Mouse (Mus musculus): Measurements from ENCODE around the gene Lrrc4. TPM values are rescaled to one million over a fixed set of nuclear protein-coding genes. Genes with fewer than 3 reads are reported as not detected.
A peak's percentile ranks its signal among the peaks of the same experiment; 100 is the strongest.

Lrrc4 gene
- polyA plus RNA-seq, 1 experiment from 2014 or later = 2.4 TPM

DNA sequence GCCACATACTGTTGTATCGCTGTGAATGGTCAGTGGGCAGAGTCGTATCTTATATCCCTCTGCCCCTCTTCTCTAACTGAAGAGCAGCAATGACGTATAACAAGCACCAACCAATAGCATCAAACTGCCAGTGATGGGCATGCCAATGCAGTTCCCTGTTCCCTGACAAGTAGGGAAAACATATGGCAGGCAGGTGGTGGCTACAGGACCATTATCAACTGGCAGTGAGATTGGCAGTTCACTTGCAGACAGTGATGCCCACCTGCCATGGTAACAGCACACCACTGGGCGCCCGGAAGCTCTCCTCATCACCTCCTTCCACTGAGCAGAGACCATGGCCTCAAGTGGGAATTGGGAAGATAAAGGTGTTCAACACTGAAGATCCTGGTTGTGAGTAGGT lies 175.0 kb downstream of the Lrrc4 start:
- WGBS = 96% methylated on average over 5 of the region's 5 CpGs
- Histone ChIP-seq H3K4me1 (replicated peaks) (peaks cover 7% of the 10 kb centered on the region; the same call in 1 of the 2 replicates), H3K4me3 (no peak overlapping the region), H3K27me3 (ENCODE audit: insufficient read depth, poor library complexity, severe bottlenecking) (no peaks in the 10 kb centered on the region), H3K27ac (no peak overlapping the region), H3K36me3 (peaks cover under 1% of the 10 kb centered on the region; the same call in 1 of the 2 replicates), H3K9me3 (no peaks in the 10 kb centered on the region)
- no peak for DNase-seq (ENCODE audit: low spot score)

DNA sequence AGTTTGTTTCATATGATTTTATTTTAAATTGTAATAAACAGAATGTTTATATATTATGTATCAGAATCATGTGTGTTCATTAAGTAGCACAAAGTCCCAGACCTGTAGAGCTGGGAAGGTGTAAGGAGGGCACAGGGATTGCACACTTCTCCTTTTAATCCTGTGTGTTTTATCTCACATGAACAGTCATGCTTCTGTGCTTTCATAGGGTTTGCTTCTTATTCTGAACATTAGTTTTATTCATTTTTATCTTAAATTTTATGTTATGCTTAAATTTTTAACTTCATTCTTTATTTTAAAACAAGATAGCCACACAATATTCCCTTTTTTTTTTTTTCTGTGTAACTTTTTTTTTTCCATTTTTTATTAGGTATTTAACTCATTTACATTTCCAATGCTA lies 186.3 kb downstream of the Lrrc4 start:
- no peak overlapping the region for H3K27ac ChIP-seq
- no peaks in the 10 kb centered on the region for H3K9me3 ChIP-seq
- DNase-seq (ENCODE audit: low spot score) = no peak
- no peaks in the 10 kb centered on the region for H3K4me1 ChIP-seq (replicated peaks)
- H3K4me3 ChIP-seq = no peak overlapping the region
- no peaks in the 10 kb centered on the region for H3K27me3 ChIP-seq (ENCODE audit: insufficient read depth, poor library complexity, severe bottlenecking)
- no peaks in the 10 kb centered on the region for H3K36me3 ChIP-seq

DNA sequence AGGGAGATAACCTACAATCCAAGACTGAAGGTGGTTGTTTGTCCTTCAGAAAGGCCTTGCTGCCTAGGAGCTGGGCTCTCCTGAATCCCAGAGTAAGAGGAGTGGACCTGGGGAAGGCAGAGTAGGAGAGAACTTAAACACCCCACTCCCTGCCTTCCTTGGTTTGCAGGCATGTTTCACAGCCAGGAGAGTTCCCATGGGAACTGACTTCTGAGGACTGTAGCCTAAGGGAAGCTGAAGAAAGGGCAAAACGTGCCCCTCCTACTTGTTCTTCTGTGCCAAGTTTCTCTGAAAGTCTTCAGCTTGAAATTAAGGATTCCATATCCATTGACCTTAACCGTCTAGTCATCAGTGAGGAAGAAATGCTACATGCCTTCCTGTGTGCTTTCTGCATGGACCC lies 188.6 kb downstream of the Lrrc4 start:
- no peaks in the 10 kb centered on the region for H3K36me3 ChIP-seq
- no peaks in the 10 kb centered on the region for H3K9me3 ChIP-seq
- H3K27ac ChIP-seq = no peak overlapping the region
- H3K4me3 ChIP-seq = no peak overlapping the region
- no peak for DNase-seq (ENCODE audit: low spot score)
- no peaks in the 10 kb centered on the region for H3K27me3 ChIP-seq (ENCODE audit: insufficient read depth, poor library complexity, severe bottlenecking)
- WGBS = 63% methylated on average over 2 of the region's 2 CpGs
- H3K4me1 ChIP-seq (replicated peaks) = 0 out of 2 replicates have a peak, but pooled peaks cover 4% of the 10 kb centered on the region

DNA sequence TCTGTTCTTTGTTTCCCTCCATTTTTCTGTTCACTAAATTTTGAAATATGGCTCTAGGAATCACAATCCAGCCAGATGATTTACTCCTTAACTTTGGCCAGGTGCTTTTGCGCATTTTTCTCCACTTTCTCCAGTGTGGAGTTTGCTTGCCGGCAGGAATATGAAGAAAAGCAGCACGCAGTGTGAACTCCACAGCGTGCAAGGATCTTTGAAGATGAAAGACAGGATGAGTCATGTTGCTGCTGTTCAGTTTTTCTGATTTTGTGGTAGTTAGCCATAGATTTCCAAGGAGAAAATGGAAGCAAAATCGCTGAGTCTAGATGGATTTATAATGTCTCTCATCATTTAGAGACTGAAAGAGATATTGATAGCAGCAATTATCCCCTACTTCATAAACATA lies 191.5 kb downstream of the Lrrc4 start:
- 92% methylated on average over 5 of the region's 5 CpGs for WGBS
- H3K27ac ChIP-seq = no peak overlapping the region
- no peaks in the 10 kb centered on the region for H3K27me3 ChIP-seq (ENCODE audit: insufficient read depth, poor library complexity, severe bottlenecking)
- no peaks in the 10 kb centered on the region for H3K9me3 ChIP-seq
- H3K36me3 ChIP-seq = no peaks in the 10 kb centered on the region
- no peak overlapping the region for H3K4me3 ChIP-seq
- peaks cover 7% of the 10 kb centered on the region; the same call in 1 of the 2 replicates for H3K4me1 ChIP-seq (replicated peaks)
- DNase-seq (ENCODE audit: low spot score) = no peak

DNA sequence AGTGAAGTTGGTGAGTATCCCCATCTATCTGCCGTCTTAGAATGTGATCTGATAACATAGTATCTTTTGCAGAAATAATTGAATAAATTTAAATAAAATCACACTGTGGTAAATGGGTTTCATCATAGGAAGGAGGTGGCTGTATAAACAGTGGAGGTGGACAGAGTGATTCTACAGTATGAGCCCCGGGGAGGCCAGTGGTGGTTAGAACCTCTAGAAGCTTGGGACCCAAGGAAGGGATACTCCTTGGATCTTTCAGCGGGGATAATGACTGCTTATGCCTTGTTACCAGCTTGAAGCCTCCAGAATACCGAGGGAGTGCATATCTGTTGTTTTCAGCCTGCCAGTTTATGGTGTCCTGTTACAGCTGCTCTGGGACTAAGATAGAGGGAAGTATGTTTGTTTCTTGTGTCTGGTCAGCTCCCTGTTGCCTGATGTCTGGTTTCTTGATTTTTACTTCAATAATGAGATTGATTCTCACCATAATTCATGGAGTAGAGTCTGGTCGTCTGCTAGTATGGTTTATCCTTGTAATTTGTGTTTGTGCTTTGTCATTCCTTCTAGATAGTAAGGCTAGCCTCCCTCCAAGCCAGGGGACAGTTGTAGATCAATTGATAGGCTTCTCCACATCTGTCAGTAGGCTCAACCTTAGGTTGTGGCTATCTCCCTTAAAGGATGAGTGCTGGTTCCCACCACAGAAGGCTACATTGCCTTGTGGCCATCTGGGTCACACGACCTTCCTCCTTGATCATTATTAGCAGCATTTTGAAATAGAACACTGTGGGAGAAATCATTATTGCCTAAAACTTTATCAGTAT lies 195.8 kb downstream of the Lrrc4 start:
- Histone ChIP-seq H3K4me1 (replicated peaks) (peaks cover 20% of the 10 kb centered on the region), H3K27me3 (ENCODE audit: insufficient read depth, poor library complexity, severe bottlenecking) (no peaks in the 10 kb centered on the region), H3K27ac (no peak overlapping the region), H3K4me3 (no peak overlapping the region), H3K36me3 (no peaks in the 10 kb centered on the region), H3K9me3 (no peaks in the 10 kb centered on the region)
- 79% methylated on average over 6 of the region's 6 CpGs for WGBS
- DNase-seq (ENCODE audit: low spot score) = no peak

DNA sequence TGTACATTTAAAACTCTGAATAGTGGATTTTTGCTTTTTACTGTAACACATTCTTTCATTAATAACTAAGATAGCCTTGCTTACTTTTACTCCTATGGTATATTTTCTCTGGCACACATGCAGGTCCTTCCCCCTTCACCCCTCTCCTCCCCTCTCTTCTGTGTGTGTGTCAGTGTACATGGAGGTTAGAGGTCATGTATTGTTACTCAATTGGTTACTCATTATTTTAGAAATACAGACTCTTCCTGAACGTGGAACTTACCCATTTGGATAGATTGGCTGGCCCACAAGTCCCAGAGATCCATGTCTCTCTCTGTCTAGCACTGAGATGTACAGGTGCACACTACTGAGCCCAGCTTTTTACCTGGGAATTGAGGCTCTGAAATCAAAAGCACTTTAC lies 196.5 kb downstream of the Lrrc4 start:
- Histone ChIP-seq H3K36me3 (no peaks in the 10 kb centered on the region), H3K27me3 (ENCODE audit: insufficient read depth, poor library complexity, severe bottlenecking) (no peaks in the 10 kb centered on the region), H3K4me3 (no peak overlapping the region), H3K4me1 (replicated peaks) (peaks cover 20% of the 10 kb centered on the region), H3K9me3 (no peaks in the 10 kb centered on the region), H3K27ac (no peak overlapping the region)
- no peak for DNase-seq (ENCODE audit: low spot score)
- 63% methylated on average over 1 of the region's 1 CpGs for WGBS

DNA sequence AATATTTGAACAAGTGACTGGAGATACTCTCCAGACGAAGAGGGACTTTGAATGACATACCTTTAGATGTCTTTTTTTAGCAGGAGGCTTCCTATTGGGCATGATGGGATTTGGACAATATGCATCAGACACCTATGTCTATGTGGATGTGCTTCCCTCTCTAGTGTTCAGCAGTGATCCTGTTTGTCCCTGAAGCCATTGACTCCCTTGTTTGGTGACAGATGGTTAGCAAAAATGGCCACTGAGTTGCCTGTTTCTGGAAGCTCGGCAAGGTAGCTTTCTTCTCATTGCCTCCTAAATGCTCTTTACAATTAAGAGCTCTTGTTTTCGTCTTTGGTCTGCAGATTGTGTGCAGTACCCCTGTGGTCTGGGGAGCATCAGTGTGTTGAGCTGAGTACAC lies 197.9 kb downstream of the Lrrc4 start:
- 67% methylated on average over 3 of the region's 3 CpGs for WGBS
- H3K27ac ChIP-seq = no peak overlapping the region
- no peak overlapping the region for H3K4me3 ChIP-seq
- H3K27me3 ChIP-seq (ENCODE audit: insufficient read depth, poor library complexity, severe bottlenecking) = no peaks in the 10 kb centered on the region
- no peaks in the 10 kb centered on the region for H3K36me3 ChIP-seq
- H3K4me1 ChIP-seq (replicated peaks) = peaks cover 29% of the 10 kb centered on the region
- DNase-seq (ENCODE audit: low spot score) = no peak
- no peaks in the 10 kb centered on the region for H3K9me3 ChIP-seq

DNA sequence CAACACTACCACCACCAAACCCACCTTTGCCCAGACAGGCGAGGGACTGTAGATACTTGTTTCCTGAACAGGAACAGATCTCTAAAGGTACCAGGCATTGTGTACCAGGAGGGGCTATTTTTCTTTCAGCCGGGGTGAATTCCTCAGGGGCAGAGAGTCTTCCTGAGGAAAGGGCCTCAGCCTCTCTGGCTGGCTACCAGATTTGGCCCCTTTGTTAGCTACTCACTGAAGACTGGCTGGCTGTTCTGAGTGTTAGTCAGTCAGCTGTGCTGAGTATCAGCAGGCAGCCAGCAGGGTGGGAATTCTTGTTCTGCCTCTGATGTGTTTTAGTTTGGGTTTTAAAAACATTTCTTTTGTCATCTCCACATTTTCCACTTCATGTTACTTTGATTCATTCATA lies 198.4 kb downstream of the Lrrc4 start:
- 56% methylated on average over 2 of the region's 2 CpGs for WGBS
- Histone ChIP-seq H3K27me3 (ENCODE audit: insufficient read depth, poor library complexity, severe bottlenecking) (no peaks in the 10 kb centered on the region), H3K4me1 (replicated peaks) (peaks cover 28% of the 10 kb centered on the region), H3K27ac (peak overlapping the region; percentile 2; the same call in 1 of the 2 replicates), H3K4me3 (no peak overlapping the region), H3K36me3 (0 out of 2 replicates have a peak, but pooled peaks cover 3% of the 10 kb centered on the region), H3K9me3 (no peaks in the 10 kb centered on the region)
- no peak for DNase-seq (ENCODE audit: low spot score)

DNA sequence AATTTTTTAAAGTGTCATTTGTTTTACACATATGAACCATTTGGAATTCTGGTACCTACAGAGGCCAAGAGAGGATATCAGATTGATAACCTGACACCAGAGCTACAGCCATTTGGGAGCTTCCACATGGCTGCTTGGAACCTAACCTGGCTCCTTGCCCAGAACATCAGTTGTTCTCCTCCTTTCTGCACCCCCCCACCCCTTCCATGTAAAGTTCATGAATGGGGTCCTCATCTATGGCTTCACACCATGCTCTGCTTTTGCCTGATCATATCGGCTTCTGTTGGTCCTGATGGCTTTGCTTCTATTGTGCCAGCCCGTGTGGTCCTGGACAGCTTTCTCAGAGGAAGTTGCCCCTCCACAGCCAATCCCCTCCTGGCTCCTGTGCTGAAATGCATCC lies 200.6 kb downstream of the Lrrc4 start:
- H3K9me3 ChIP-seq = no peaks in the 10 kb centered on the region
- peaks cover 28% of the 10 kb centered on the region for H3K4me1 ChIP-seq (replicated peaks)
- H3K27me3 ChIP-seq (ENCODE audit: insufficient read depth, poor library complexity, severe bottlenecking) = no peaks in the 10 kb centered on the region
- DNase-seq (ENCODE audit: low spot score) = no peak
- H3K36me3 ChIP-seq = peaks cover 11% of the 10 kb centered on the region; the same call in 1 of the 2 replicates
- H3K4me3 ChIP-seq = no peak overlapping the region
- 88% methylated on average over 2 of the region's 2 CpGs for WGBS
- H3K27ac ChIP-seq = no peak overlapping the region

DNA sequence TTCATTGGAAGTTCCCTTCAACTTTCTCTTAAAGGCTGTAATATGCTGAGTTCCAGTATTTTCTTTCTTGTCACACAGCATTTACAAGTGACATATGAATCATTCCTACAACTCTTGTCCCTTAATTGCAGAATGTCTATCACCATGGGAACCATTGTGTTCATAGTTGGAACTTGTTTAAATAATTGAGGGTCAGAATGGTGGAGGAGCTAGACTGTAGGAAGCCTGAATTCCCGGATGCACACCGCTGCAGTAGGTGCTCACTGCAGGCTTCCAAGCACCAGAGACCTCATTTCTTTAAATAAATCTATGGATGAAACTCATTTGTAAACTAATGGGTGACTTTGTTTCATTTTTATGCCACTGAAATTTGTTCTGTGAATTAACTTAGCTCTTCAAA lies 201.7 kb downstream of the Lrrc4 start:
- Histone ChIP-seq H3K27ac (no peak overlapping the region), H3K36me3 (peaks cover 12% of the 10 kb centered on the region; the same call in 1 of the 2 replicates), H3K4me3 (no peak overlapping the region), H3K9me3 (no peaks in the 10 kb centered on the region), H3K27me3 (ENCODE audit: insufficient read depth, poor library complexity, severe bottlenecking) (no peaks in the 10 kb centered on the region), H3K4me1 (replicated peaks) (peaks cover 25% of the 10 kb centered on the region)
- 50% methylated on average over 2 of the region's 2 CpGs for WGBS
- DNase-seq (ENCODE audit: low spot score) = no peak

DNA sequence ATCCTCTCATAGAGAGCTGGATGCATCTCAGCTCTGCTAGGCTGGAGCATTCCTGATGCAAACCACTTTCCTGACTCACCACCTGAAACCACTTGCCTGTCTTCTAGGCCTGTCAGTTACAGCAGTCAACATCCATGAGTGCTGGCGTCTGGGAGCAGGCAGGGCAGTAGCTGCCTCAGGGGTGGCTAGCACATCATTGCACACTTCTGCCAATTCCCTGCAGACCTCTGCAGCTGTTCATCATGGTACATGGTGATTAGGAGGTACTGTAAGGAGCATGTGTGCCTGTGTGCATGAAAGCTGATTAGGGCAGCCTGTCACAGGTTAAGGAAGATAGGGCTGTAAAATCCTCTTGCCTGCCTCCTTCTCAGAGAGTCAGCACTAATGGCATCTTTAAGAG lies 203.1 kb downstream of the Lrrc4 start:
- peaks cover 21% of the 10 kb centered on the region for H3K4me1 ChIP-seq (replicated peaks)
- no peak overlapping the region for H3K4me3 ChIP-seq
- no peaks in the 10 kb centered on the region for H3K9me3 ChIP-seq
- DNase-seq (ENCODE audit: low spot score) = no peak
- no peaks in the 10 kb centered on the region for H3K27me3 ChIP-seq (ENCODE audit: insufficient read depth, poor library complexity, severe bottlenecking)
- 58% methylated on average over 1 of the region's 1 CpGs for WGBS
- H3K36me3 ChIP-seq = peaks cover 12% of the 10 kb centered on the region; the same call in 1 of the 2 replicates
- no peak overlapping the region for H3K27ac ChIP-seq

DNA sequence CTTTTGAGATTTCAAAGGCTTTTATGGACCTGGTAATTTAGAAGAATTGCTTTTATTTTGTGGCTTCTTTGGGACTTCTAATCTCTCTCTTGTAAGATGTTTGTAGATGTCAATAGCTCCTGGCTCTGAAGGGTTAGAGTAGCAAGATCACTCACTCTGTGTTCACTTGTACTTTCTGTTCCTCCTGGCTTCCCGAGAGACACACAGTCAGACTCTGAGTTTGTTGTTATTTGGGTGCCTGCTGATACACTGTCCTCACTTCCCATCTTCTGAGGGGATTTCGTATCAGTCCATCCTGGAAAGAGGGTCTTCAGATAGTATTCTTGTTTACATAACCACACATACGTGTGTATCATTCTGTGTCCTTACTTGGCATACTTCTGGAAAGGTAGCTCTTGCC lies 208.6 kb downstream of the Lrrc4 start:
- Histone ChIP-seq H3K4me3 (no peak overlapping the region), H3K4me1 (replicated peaks) (peaks cover 22% of the 10 kb centered on the region), H3K27ac (no peak overlapping the region), H3K9me3 (no peaks in the 10 kb centered on the region), H3K27me3 (ENCODE audit: insufficient read depth, poor library complexity, severe bottlenecking) (no peaks in the 10 kb centered on the region), H3K36me3 (peaks cover 7% of the 10 kb centered on the region; the same call in 1 of the 2 replicates)
- WGBS = 79% methylated on average over 3 of the region's 3 CpGs
- DNase-seq (ENCODE audit: low spot score) = no peak

DNA sequence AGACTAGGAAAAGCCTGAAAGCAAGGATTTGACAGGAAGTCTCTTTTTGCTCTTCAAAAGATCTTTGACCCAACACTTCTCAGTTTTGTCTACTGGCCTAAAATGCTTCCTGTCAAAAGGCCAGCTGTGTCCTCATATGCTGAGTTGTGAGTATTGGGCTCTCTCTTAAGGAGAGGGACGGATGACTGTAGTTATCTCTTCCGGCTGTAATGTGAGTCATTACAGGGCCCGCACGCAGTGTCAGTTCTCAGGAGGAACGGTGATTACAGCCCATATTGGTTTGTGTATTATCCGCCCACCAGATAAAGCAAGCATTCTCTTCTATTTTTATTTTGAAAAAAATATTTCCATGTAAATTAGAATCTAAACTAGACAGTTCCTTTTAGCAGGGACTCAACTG lies 209.0 kb downstream of the Lrrc4 start:
- peaks cover 7% of the 10 kb centered on the region; the same call in 1 of the 2 replicates for H3K36me3 ChIP-seq
- no peaks in the 10 kb centered on the region for H3K27me3 ChIP-seq (ENCODE audit: insufficient read depth, poor library complexity, severe bottlenecking)
- no peaks in the 10 kb centered on the region for H3K9me3 ChIP-seq
- no peak for DNase-seq (ENCODE audit: low spot score)
- 82% methylated on average over 6 of the region's 6 CpGs for WGBS
- no peak overlapping the region for H3K27ac ChIP-seq
- peaks cover 26% of the 10 kb centered on the region for H3K4me1 ChIP-seq (replicated peaks)
- H3K4me3 ChIP-seq = no peak overlapping the region

All from hindbrain, embryonic 10.5 days (tissue).